Mouse (Mus musculus): ENCODE measurements at regions not wholly inside any gene's neighbourhood (a gene's known extent, or its start where the extent isn't known, plus 50 kb on each side); places are given as distances from the start of the nearest gene placed in this dataset.
"Not testable (repeated sequence)": the region's sequence is repeated elsewhere in the genome, so short reads cannot be mapped to it uniquely, and the experiment has no call there.

GRCm38 (mm10) chr2:166516261-166516660 lies 197.4 kb downstream of the Prex1 start:
- DNase-seq, result no peak

GRCm38 (mm10) chr2:166514664-166515063 lies 199.0 kb downstream of the Prex1 start:
- no peak for DNase-seq

- DNase-seq, result no peak
Measured at GRCm38 (mm10) chr2:166512488-166512887, 201.1 kb downstream of the Prex1 start.

GRCm38 (mm10) chr2:166511477-166511876 lies 202.2 kb downstream of the Prex1 start:
- DNase-seq, result not testable (repeated sequence)

DNA sequence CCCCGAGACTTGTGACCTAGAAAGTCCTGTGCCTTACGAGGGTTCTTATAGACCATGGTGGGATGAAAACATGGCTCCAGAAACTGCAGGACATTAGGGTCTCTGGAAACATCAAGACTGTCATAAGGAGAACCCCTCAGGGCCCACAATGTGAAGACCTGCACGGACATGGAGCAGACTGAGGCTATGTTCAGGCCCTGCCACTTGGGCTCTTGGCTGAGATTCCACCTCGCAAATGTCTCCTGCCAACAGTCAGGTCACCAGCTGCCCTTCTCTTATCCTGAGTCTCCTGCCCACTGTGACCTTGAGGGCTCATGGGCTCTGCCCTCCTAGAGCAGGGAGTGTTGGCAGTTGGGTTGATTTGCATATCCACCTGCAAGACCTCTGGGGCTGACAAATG lies 202.9 kb downstream of the Prex1 start:
- DNase-seq, result no peak

DNA sequence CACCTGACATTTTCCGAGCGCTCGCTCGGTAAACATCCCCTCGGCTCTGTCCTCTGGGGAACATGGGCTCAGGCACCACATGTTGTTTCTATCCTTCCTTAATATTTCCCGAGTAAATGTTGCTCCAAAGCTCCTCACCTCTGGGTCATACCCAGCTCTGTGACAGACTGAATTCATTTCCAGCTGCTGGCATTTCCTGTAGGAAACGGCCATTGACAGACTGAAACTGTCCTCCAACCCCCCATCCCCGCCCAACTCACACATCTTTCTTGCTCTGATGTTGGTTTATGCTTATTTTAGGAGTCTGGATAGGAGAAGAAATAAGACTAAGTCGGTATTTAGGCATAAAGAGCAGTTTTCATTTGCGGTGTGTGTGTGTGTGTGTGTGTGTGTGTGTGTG lies 204.0 kb downstream of the Prex1 start:
- no peak for DNase-seq

GRCm38 (mm10) chr2:166508656-166509420 lies 204.8 kb downstream of the Prex1 start:
- DNase-seq, result no peak

GRCm38 (mm10) chr2:166505309-166505708 lies 208.3 kb downstream of the Prex1 start:
- DNase-seq, result no peak

GRCm38 (mm10) chr2:166503666-166504065 lies 210.0 kb downstream of the Prex1 start:
- DNase-seq, result no peak

GRCm38 (mm10) chr2:166492895-166493294 lies 220.7 kb downstream of the Prex1 start:
- DNase-seq, result no peak

DNA sequence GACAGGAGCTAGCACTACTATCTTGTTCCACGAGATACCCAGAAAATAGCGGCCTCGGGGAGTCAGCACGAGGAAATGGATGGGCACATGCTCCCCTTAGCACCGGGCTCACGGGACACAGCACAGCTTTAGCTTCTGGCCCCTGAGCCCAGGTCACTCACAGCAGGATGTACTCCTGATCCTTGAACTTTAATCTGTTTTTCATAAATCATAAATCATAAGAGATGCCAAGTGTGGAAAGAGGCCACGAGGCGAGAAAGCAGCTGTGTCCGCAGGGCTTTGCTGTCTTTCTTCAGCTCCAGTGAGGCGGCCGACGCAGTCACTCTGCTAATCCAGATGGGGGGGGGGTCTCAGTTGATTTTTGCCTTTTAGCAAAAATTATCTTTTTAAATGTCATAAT lies 221.2 kb downstream of the Prex1 start:
- DNase-seq, result no peak

GRCm38 (mm10) chr2:166491861-166492260 lies 221.8 kb downstream of the Prex1 start:
- no peak for DNase-seq

DNA sequence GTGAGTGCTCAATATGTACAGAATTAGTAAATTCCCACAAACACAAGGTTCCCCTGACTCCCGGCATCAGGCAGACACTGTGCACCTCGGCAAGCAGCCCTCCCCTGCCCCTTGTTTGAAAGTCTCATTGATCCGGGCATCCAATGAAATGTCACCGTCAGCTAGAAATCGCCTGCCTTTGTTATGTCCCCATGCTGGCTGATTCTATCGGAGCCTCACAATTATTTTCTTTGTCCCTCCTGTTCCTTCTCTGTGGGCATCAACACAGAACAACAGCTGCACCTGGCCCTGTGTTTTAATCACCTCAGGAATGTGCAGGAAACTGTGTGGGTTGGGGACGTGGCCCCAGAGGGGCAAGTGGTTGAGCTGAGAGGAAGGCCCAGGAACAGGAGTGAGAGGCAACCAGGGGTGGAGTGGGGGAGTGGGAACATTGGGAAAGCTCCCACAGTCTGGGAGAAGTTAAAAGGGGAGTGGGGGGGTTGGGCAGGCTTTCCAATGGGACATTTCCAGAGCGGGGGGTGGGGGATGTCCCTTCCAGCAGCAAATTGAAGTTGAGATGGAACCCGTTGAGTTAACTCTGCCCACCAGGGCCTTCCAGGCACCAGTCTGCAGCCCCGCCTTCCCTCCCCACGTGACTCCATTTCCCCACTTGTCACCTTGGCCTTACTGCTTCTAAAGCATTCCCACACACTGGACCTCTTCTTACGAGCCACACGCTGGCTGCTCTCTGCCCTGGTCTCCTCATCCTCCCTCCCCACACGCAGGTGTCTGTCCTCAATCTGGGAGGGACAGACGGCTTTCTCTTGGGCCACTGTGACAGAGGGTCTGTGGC lies 224.4 kb downstream of the Prex1 start:
- no peak for DNase-seq

DNA sequence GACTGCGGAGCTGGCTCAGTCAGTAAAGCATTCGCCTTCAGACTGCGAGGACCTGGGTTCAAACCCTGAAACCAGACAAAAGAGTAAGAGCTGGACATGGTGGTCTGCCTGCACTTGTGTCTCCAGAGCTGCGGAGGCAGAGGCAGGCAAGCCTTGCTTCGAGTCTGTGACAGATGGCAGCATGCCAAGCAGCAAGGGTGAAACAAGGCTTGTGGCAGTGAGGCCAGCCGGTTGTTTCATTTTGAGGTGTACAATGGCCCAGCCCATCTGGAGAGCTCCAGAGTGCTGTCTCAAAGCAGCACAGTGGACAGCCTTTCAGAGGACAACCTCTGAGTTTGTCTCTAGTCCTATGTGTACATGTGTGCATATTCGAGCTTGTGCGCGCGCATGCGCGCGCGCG lies 225.9 kb downstream of the Prex1 start:
- no peak for DNase-seq

GRCm38 (mm10) chr2:166485788-166486187 lies 227.8 kb downstream of the Prex1 start:
- no peak for DNase-seq

- DNase-seq, result no peak
Measured at GRCm38 (mm10) chr2:166485361-166485760, 228.3 kb downstream of the Prex1 start.

DNA sequence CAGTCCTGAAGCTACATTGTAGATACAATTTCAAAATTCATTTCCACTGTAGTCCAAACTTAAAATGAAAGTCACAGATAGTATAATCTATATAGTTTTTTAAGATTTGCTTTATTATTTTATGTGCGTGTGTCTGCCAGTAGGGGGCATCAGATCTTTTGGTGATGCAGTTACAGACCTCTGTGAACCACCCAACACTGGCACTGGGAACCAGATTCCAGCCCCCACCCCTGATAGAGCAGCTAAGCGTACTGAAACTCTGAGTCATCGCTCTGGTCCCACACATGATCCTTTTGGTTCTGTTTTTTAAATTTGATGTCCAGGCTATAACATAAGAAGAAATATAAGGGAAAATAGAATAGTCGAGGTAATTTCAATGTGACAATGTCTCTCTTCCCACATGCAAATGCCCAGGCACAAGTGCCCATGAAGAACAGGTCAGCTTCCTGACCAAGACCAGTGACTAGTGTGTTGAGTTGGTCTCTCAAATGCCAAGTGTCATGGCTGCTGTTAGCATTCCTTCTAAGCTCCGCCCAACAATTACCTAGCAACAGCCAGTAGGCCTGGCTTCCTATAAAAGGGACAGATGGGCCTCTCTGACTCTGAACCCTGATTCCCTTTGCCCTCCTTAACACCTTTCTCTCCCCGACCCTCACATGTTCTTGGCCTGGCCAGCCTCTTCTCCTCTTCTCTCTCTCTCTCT lies 229.9 kb downstream of the Prex1 start:
- no peak for DNase-seq

DNA sequence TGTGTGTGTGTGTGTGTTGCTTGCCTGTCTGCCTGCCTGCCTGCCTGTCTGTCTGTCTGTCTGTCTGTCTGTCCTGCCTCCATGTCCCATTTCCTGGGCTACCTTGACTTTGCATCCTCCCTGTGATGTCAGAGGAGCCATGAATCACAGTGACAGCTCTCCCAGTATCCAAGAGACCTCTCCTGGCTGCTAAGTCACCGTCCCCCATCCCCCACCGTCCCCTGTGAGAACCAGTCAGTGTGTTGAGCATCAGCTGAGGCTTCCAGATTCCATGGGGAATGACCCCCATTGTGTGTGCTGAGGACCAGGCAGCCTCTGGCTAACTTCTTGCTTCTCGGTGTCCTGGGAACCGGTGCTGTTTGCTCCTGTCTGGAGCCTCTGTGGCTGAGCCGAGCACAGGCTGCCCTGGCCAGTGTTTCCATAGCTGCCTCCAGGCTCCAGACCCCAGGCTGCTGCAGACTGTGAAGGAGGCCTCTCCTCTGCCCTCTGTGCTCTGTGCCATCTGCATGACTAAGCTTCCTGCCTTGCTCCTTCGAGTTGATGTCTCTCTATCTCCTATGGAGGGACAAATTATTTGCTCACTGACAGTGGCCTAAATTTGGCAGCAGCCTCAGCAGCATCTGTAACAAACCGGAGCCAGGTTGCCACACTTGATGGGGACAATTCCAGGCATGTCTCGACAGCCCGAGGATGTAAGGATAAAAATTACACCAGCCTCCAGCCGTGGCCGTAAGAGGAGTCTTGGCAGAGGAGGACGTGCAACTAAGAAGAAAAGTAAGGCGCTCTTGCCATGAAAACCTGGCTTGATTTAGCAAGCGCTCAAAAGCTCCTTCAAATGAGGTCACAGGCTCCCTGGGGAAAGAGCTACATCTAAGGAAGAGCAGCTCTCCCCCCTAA lies 230.7 kb downstream of the Prex1 start:
- DNase-seq, result no peak

DNA sequence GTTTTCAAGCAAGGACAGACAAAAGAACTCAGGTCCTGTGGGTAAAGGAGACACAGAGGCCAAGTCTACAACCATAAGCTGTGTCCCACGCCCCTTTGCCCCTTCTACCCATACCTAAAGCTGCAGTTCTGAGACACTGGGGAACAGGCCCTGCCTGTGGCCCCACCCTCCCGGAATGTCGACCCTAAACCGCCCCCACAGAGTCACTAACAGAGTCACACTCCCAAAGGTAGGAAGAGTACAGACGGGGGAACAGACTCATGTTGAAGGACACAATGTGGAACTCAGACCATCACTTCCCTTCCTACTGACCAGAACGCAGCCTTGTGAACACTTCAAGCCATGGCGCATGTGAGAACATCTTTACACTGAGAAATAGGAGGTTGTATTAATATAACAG lies 231.9 kb downstream of the Prex1 start:
- no peak for DNase-seq

GRCm38 (mm10) chr2:166481362-166481761 lies 232.3 kb downstream of the Prex1 start:
- DNase-seq, result no peak

- no peak for DNase-seq
Measured at GRCm38 (mm10) chr2:166480883-166481282, 232.7 kb downstream of the Prex1 start.

DNA sequence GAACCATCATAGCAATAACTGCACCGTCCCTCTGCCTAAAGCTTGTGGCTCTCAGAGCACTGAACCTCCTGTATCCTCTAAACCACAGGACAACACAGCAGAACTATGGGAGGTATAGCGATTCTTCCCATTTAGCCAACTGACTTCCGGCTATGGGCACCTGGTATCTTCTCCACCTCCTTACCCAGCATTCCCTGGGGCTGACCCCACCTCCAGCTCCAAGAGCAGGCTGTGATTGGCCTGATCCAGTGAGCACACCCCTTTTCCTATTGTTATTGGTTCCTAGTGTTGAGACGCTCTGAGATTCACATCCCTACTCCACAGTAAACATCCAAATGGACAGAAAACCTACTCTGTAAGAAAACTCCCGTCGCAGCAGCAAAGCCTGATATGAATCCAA lies 236.7 kb downstream of the Prex1 start:
- no peak for DNase-seq
